Mouse (Mus musculus) embryonic facial prominence, embryonic 13.5 days (tissue): ENCODE data around the gene Vrk2. TPM values are rescaled to one million over a fixed set of nuclear protein-coding genes. Genes with fewer than 3 reads are reported as not detected.

ENCODE experiments used
- ATAC-seq: fragments of 200-750 bp; cut with Nextera tagmentation; 2 replicates; pipeline ENCODE4 v1.8.0; 2017; ENCODE audit warnings: low read depth; ENCODE audit not compliant: insufficient number of reproducible peaks, insufficient read depth, low FRiP score, low TSS enrichment
- H3K27ac ChIP-seq: fragments of 300-500 bp; sonication (generic); 2 replicates; pipeline ENCODE4 v1.5.1; 2015; ENCODE audit warnings: moderate library complexity, mild to moderate bottlenecking, inconsistent platforms
- H3K27me3 ChIP-seq: fragments of 300-500 bp; sonication (generic); 2 replicates; pipeline ENCODE4 v1.6.1; 2015; ENCODE audit warnings: mild to moderate bottlenecking, inconsistent platforms
- H3K36me3 ChIP-seq: fragments of 300-500 bp; sonication (generic); 2 replicates; pipeline ENCODE4 v1.6.1; 2015; ENCODE audit warnings: mild to moderate bottlenecking, inconsistent platforms
- H3K4me1 ChIP-seq: fragments of 300-500 bp; sonication (generic); 2 replicates; pipeline ENCODE4 v1.6.1; 2015; ENCODE audit warnings: inconsistent platforms
- H3K4me2 ChIP-seq: fragments of 300-500 bp; sonication (generic); 2 replicates; pipeline ENCODE4 v1.6.1; 2015; ENCODE audit warnings: moderate library complexity, mild to moderate bottlenecking, inconsistent platforms
- H3K4me3 ChIP-seq: fragments of 300-500 bp; sonication (generic); 2 replicates; pipeline ENCODE4 v1.5.1; 2015; ENCODE audit warnings: mild to moderate bottlenecking, inconsistent platforms
- H3K9ac ChIP-seq: fragments of 300-500 bp; sonication (generic); 2 replicates; pipeline ENCODE4 v1.6.1; 2015; ENCODE audit warnings: mild to moderate bottlenecking, inconsistent platforms
- H3K9me3 ChIP-seq: fragments of 300-500 bp; sonication (generic); 2 replicates; pipeline ENCODE4 v1.6.1; 2016; ENCODE audit warnings: inconsistent platforms
- WGBS: fragments of 180-500 bp; shearing (Covaris S2); methylation state at CpG from one replicate; pipeline ENCODE4 v1.1.7; 2015; ENCODE audit warnings: mixed read lengths; 5-methylcytosine and 5-hydroxymethylcytosine counted together
- polyA plus RNA-seq: library from polyadenylated mRNA; unstranded; fragments of >200 nt; fragmentation: Nextera tagmentation; extraction: Ambion mirVana; gene quantifications from 2 replicates; pipeline ENCODE4 v1.2.1, GENCODE M21; 2015

Gene Vrk2
- polyA plus RNA-seq, result 23.4 and 24.7 TPM in 2 replicates

GRCm38 (mm10) chr11:26593061-26594059, at the start of gene Vrk2, which contains the start of gene Gm6899:
TSS of gene Vrk2 (minus strand) at chr11:26593999.
TSS of gene Gm6899 (plus strand) at chr11:26593241.
- peak within 1 kb of the TSS; percentile 88 for H3K27ac ChIP-seq
- no peaks in the 10 kb centered on the region for H3K27me3 ChIP-seq
- peak within 1 kb of the TSS; percentile 76 for H3K4me3 ChIP-seq
- ATAC-seq, result peak; percentile 99
- peak within 1 kb of the TSS; percentile 67 for H3K4me2 ChIP-seq
- H3K9me3 ChIP-seq, result no peaks in the 10 kb centered on the region
- WGBS, result under 1% methylated on average over 60 of the region's 60 CpGs
- H3K36me3 ChIP-seq, result no peaks in the 10 kb centered on the region
- peaks cover 9% of the 10 kb centered on the region for H3K4me1 ChIP-seq
- peak within 1 kb of the TSS; percentile 86 for H3K9ac ChIP-seq

- Histone ChIP-seq H3K4me2 (no peak overlapping the region), H3K4me1 (no peaks in the 10 kb centered on the region), H3K27ac (no peak overlapping the region), H3K9me3 (no peaks in the 10 kb centered on the region), H3K4me3 (no peak overlapping the region), H3K27me3 (no peaks in the 10 kb centered on the region), H3K9ac (no peak overlapping the region), H3K36me3 (no peaks in the 10 kb centered on the region)
- no peak for ATAC-seq
- 89% methylated on average over 1 of the region's 1 CpGs for WGBS
Measured at GRCm38 (mm10) chr11:26642141-26642540, 48.3 kb upstream of the Vrk2 start.

GRCm38 (mm10) chr11:26640314-26640785, 46.6 kb upstream of the Vrk2 start:
- Histone ChIP-seq H3K9me3 (no peaks in the 10 kb centered on the region), H3K9ac (no peak overlapping the region), H3K4me3 (no peak overlapping the region), H3K36me3 (no peaks in the 10 kb centered on the region), H3K27me3 (no peaks in the 10 kb centered on the region), H3K4me1 (no peaks in the 10 kb centered on the region), H3K4me2 (no peak overlapping the region), H3K27ac (no peak overlapping the region)
- 75% methylated on average over 8 of the region's 8 CpGs for WGBS
- ATAC-seq, result no peak

DNA sequence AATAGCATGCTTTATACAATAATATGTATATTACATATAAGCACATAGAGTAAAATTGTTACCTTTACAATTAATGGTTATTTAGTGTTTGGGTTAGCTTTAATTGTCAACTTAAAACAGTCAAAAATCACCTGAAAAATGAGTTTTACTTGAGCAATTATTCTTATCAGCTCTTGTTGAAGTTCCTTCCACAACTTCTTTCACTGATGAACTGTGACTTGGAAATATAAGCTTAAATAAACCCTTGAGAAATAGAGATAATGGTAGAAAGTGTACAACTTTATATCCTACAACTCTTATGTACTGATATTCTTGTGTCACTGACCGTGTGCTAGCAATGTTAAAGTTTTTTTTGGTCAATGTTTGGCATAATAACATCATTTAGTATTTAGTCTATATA, 42.4 kb upstream of the Vrk2 start:
- no peaks in the 10 kb centered on the region for H3K9me3 ChIP-seq
- H3K27ac ChIP-seq, result no peak overlapping the region
- H3K36me3 ChIP-seq, result no peaks in the 10 kb centered on the region
- no peaks in the 10 kb centered on the region for H3K27me3 ChIP-seq
- no peaks in the 10 kb centered on the region for H3K4me1 ChIP-seq
- WGBS, result 82% methylated on average over 1 of the region's 1 CpGs
- H3K4me2 ChIP-seq, result no peak overlapping the region
- no peak for ATAC-seq
- H3K9ac ChIP-seq, result no peak overlapping the region
- H3K4me3 ChIP-seq, result no peak overlapping the region

- Histone ChIP-seq H3K4me2 (no peak overlapping the region), H3K9ac (no peak overlapping the region), H3K27me3 (no peaks in the 10 kb centered on the region), H3K4me1 (no peaks in the 10 kb centered on the region), H3K36me3 (no peaks in the 10 kb centered on the region), H3K9me3 (no peaks in the 10 kb centered on the region), H3K4me3 (no peak overlapping the region), H3K27ac (no peak overlapping the region)
- WGBS, result 89% methylated on average over 5 of the region's 5 CpGs
- ATAC-seq, result no peak
Measured at GRCm38 (mm10) chr11:26622727-26623126, 28.9 kb upstream of the Vrk2 start.

- Histone ChIP-seq H3K9me3 (no peaks in the 10 kb centered on the region), H3K27me3 (no peaks in the 10 kb centered on the region), H3K9ac (no peak overlapping the region), H3K4me1 (no peaks in the 10 kb centered on the region), H3K27ac (no peak overlapping the region), H3K4me3 (no peak overlapping the region), H3K4me2 (no peak overlapping the region), H3K36me3 (no peaks in the 10 kb centered on the region)
- WGBS, result 91% methylated on average over 2 of the region's 2 CpGs
- ATAC-seq, result no peak
Measured at GRCm38 (mm10) chr11:26618475-26619223, 24.9 kb upstream of the Vrk2 start.

DNA sequence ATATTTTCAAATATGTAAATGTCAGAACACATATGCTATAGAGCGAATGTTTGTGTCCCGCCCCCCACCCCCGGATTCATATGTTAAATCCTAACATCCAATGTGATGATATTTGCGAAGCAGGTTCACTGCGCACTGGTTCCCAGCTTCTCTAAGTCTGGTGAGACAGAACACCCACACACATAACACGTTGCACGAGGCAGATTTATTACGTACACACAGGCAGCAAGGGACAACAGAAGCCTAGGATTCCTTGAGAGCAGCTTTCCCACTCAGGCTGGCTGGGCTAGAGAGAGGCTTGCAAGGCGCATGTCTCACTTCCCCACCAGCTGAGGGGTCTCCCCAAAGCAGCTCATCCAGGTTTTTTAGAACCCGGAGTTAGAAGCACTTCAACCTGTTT, 15.0 kb upstream of the Vrk2 start:
- ATAC-seq, result no peak
- Histone ChIP-seq H3K4me3 (no peak overlapping the region), H3K36me3 (no peaks in the 10 kb centered on the region), H3K9ac (no peak overlapping the region), H3K4me1 (no peaks in the 10 kb centered on the region), H3K4me2 (no peak overlapping the region), H3K27ac (no peak overlapping the region), H3K27me3 (no peaks in the 10 kb centered on the region), H3K9me3 (no peaks in the 10 kb centered on the region)
- WGBS, result 67% methylated on average over 10 of the region's 10 CpGs

GRCm38 (mm10) chr11:26604061-26604655, 10.4 kb upstream of the Vrk2 start:
- Histone ChIP-seq H3K4me1 (no peaks in the 10 kb centered on the region), H3K4me2 (no peak overlapping the region), H3K4me3 (no peak overlapping the region), H3K27ac (no peak overlapping the region), H3K9ac (no peak overlapping the region), H3K9me3 (no peaks in the 10 kb centered on the region), H3K36me3 (no peaks in the 10 kb centered on the region), H3K27me3 (no peaks in the 10 kb centered on the region)
- ATAC-seq, result no peak
- 93% methylated on average over 1 of the region's 1 CpGs for WGBS

GRCm38 (mm10) chr11:26601571-26602175, 7.9 kb upstream of the Vrk2 start:
- H3K9ac ChIP-seq, result no peak overlapping the region
- no peaks in the 10 kb centered on the region for H3K9me3 ChIP-seq
- no peak overlapping the region for H3K4me2 ChIP-seq
- H3K27ac ChIP-seq, result no peak overlapping the region
- WGBS, result 87% methylated on average over 2 of the region's 2 CpGs
- no peaks in the 10 kb centered on the region for H3K27me3 ChIP-seq
- no peaks in the 10 kb centered on the region for H3K36me3 ChIP-seq
- no peak overlapping the region for H3K4me3 ChIP-seq
- ATAC-seq, result no peak
- no peaks in the 10 kb centered on the region for H3K4me1 ChIP-seq

GRCm38 (mm10) chr11:26600692-26601091, 6.9 kb upstream of the Vrk2 start:
- no peak overlapping the region for H3K4me2 ChIP-seq
- no peaks in the 10 kb centered on the region for H3K36me3 ChIP-seq
- no peak overlapping the region for H3K9ac ChIP-seq
- WGBS, result 84% methylated on average over 4 of the region's 4 CpGs
- H3K4me1 ChIP-seq, result no peaks in the 10 kb centered on the region
- ATAC-seq, result no peak
- H3K27ac ChIP-seq, result no peak overlapping the region
- no peak overlapping the region for H3K4me3 ChIP-seq
- no peaks in the 10 kb centered on the region for H3K27me3 ChIP-seq
- H3K9me3 ChIP-seq, result no peaks in the 10 kb centered on the region

- H3K27me3 ChIP-seq, result no peaks in the 10 kb centered on the region
Measured at GRCm38 (mm10) chr11:26598876-26599275, 5.1 kb upstream of the Vrk2 start.

More at GRCm38 (mm10) chr11:26598876-26599275, 5.1 kb upstream of the Vrk2 start:
- 67% methylated on average over 1 of the region's 1 CpGs for WGBS
- H3K36me3 ChIP-seq, result no peaks in the 10 kb centered on the region
- no peak overlapping the region for H3K9ac ChIP-seq
- no peaks in the 10 kb centered on the region for H3K4me1 ChIP-seq
- no peak for ATAC-seq
- H3K9me3 ChIP-seq, result no peaks in the 10 kb centered on the region
- H3K27ac ChIP-seq, result no peak overlapping the region
- H3K4me3 ChIP-seq, result no peak overlapping the region
- no peak overlapping the region for H3K4me2 ChIP-seq
